Mouse (Mus musculus): ENCODE measurements around the gene Lhx1.

Gene Lhx1

DNA sequence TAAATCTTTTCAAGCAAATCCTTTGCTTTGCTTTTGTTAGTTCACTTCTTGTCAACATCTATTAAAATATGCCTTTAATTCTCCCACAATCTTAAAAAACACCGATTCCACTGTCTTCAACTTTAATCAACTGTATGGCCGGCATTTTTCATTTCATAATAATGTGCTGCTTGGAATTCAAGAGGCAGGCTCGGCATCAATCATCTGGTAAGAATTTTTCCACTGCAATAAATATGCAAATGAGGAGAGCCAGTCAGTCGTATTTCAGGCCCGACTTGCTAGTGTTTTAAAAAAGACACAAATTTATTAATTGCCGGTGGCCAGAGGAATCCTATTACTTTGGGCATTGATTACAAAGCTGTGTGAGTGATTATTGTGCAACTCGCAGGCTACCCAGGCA is 43.7 kb downstream of the Lhx1 start:
- DNase-seq (ENCODE audit: low read depth), result no peak

DNA sequence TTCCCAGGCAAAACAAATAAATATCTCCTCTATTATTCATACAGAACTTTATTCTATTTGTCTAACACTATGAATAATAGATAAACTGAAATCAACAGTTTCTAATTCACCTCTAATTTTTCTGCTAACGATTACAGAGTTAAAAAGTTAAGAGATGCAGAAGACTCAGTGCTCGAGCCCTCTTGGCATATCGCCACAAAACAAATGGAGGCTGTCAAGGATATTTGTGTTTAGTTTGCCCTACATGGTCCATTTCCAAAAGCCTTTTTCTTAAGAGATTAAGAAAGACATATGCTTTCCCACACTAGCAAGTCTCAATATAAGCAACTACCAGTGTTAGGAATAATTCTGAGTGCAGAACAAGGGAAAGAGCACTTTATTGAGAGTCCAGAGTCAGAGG is 44.9 kb downstream of the Lhx1 start:
- no peak for DNase-seq (ENCODE audit: low read depth)

DNA sequence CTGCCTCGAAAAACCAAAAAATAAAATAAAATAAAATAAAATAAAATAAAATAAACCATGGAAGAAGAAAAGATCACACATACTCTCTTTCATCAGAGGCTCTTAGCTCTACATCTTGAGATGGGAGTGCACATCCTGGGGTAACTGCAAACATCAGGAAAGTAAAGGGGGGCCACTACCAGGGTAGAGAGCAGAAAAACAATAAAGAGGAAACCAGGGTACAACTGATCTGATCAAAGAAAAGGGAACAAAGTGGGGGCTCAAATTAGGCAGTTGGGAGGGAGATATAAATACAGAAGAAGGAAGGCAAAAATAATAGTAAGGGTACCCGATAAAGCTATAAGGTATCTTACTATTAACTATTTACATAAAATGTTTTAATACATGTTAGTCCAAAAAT is 48.7 kb downstream of the Lhx1 start:
- no peak for DNase-seq (ENCODE audit: low read depth)

DNA sequence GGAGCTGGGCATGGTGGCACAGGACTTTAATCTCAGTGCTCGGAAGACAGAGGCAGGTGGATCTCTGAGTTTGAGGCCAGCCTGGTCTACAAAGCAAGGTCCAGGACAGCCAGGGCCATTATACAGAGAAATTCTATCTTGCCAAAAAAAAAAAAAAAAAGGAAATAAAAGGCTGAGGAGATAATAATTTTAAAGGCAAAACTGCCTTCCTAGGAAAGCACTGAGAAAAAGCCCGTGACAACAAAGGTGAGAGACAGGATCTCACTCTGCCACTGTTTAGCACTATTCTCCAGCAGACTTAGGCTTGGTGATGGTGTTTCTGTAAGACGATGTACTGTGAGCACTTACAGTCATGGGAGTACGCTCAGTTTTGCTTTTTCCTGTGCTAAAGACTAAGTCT is 49.3 kb downstream of the Lhx1 start:
- DNase-seq (ENCODE audit: low read depth), result no peak

DNA sequence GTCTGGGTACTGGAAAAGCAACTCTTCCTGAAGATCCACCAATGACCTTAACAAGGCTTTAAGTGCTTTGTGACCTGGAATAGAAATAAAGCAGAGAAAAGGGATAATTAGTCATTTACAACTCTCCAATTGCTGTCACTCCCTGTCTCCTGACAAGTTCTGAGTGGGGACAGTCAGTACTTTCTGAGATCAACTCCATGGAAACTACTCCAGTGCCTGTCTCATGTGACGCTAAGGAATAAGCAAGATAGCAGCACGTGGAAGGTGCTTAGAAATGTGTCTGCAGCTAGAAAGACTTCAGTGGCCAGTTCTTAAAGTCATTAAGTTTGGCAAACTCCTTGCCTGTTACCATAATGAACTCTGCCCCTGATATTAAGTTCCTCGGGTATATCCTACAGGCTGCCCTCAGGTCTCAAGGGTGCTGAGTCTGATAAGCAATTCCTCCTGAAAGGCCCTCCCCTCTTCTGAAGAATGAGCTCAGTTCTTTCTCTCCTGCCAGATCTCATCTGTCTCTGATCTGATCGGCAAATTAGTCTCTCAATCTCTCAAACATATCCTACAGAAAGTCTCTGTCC is 52.2 kb downstream of the Lhx1 start:
- no peak for DNase-seq (ENCODE audit: low read depth)

All from fibroblast of lung, adult 2 months (primary cell).